Mouse (Mus musculus) forebrain, embryonic 11.5 days (tissue): ENCODE results near the gene App. TPM values are rescaled to one million over a fixed set of nuclear protein-coding genes. Genes with fewer than 3 reads are reported as not detected.

Experiments used
- ATAC-seq: fragments of 200-750 bp; cut with Nextera tagmentation; replicated peaks from 2 replicates; pipeline ENCODE4 v1.8.0; 2017; ENCODE audit warnings: moderate TSS enrichment; ENCODE audit not compliant: low FRiP score
- DNase-seq: peaks from one replicate; pipeline ENCODE4 v3.0.0-alpha.2; 2017; ENCODE audit warnings: low spot score
- H3K27ac ChIP-seq: fragments of 300-500 bp; sonication (generic); 2 replicates; pipeline ENCODE4 v1.5.1; 2014; ENCODE audit warnings: low read depth, low read length
- H3K27me3 ChIP-seq: fragments of 300-500 bp; sonication (generic); 2 replicates; pipeline ENCODE4 v1.6.1; 2014; ENCODE audit warnings: mild to moderate bottlenecking, low read length, mixed read lengths; ENCODE audit not compliant: control insufficient read depth, insufficient read depth
- H3K36me3 ChIP-seq: fragments of 300-500 bp; sonication (generic); 2 replicates; pipeline ENCODE4 v1.6.1; 2014; ENCODE audit warnings: mild to moderate bottlenecking, low read length, moderate library complexity, mixed read lengths; ENCODE audit not compliant: control insufficient read depth, insufficient read depth
- H3K4me1 ChIP-seq: fragments of 300-500 bp; sonication (generic); replicated peaks from 2 replicates; pipeline ENCODE4 v1.6.1; 2014; ENCODE audit warnings: low read length, mixed read lengths; ENCODE audit not compliant: control insufficient read depth, insufficient read depth
- H3K4me2 ChIP-seq: fragments of 300-500 bp; sonication (generic); 2 replicates; pipeline ENCODE4 v1.6.1; 2014; ENCODE audit warnings: low read depth, mild to moderate bottlenecking, low read length, moderate library complexity, mixed read lengths; ENCODE audit not compliant: severe bottlenecking
- H3K4me3 ChIP-seq: fragments of 300-500 bp; sonication (generic); 2 replicates; pipeline ENCODE4 v1.5.1; 2014; ENCODE audit warnings: low read depth, low read length
- H3K9ac ChIP-seq: fragments of 300-500 bp; sonication (generic); 2 replicates; pipeline ENCODE4 v1.6.1; 2014; ENCODE audit warnings: low read length
- H3K9me3 ChIP-seq: fragments of 300-500 bp; sonication (generic); 2 replicates; pipeline ENCODE4 v1.6.1; 2016; ENCODE audit warnings: low read length, mixed read lengths; ENCODE audit not compliant: control insufficient read depth
- WGBS: fragments of 180-500 bp; shearing (Covaris S2); extraction: QIAGEN DNeasy Blood & Tissue Kit; methylation state at CpG from one replicate; pipeline ENCODE4 v1.1.7; 2014; 5-methylcytosine and 5-hydroxymethylcytosine counted together
- polyA plus RNA-seq: library from polyadenylated mRNA; unstranded; fragments of >200 nt; fragmentation: Nextera tagmentation; extraction: Ambion mirVana; gene quantifications from 2 replicates; pipeline ENCODE4 v1.2.1, GENCODE M21; 2014

The App gene
- polyA plus RNA-seq, 1 experiment from 2014 or later: 134 TPM

DNA sequence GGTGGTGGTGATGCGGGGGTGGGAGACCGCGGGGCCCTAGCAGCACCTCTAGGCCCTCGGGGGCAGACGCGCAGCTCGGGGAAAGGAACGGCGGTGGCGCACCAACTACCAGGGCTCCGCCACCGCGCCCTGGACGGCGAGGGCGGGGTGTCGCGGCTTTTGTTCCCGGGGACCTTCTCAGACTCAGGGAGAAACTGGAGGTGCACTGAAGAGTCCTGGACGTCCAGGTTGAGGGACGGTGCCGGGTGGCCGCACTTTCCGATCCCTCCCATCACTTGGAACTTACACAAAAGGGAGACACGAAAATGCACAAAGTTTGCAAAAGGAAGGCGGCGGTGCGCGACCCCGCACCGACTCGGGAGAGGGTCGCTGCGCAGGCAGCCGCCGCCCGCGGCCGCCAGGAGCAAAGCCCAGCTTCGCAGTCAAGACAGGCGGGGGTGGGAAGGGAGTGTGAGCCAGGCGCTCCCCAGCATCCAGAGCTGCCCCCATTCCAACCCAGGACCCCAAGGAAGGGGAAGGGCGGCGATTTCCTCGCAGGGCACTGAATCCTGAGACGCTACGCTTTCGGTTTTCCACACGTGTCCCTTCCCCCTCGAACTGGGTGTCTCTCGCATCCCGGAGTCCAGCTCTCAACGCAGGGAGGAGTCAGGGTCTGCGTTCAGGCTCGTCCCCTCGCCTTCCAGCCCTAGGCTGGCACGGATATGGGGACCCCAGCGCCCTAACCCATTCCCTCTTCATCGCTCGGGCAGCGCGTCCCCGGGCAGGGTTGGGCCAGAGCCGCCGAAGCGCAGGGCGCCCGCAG is 794 bp downstream of the App start:
- no peaks in the 10 kb centered on the region for H3K9me3 ChIP-seq
- H3K4me3 ChIP-seq: peak overlapping the region; percentile 91
- ATAC-seq (peak; percentile 75), DNase-seq (peak; percentile 82)
- H3K9ac ChIP-seq: peak overlapping the region; percentile 94
- peaks cover 2% of the 10 kb centered on the region; the same call in 1 of the 2 replicates for H3K4me1 ChIP-seq
- WGBS: under 1% methylated on average over 61 of the region's 68 CpGs
- H3K36me3 ChIP-seq: no peaks in the 10 kb centered on the region
- peak overlapping the region; percentile 67 for H3K4me2 ChIP-seq
- peak overlapping the region; percentile 52 for H3K27ac ChIP-seq
- H3K27me3 ChIP-seq: no peaks in the 10 kb centered on the region

DNA sequence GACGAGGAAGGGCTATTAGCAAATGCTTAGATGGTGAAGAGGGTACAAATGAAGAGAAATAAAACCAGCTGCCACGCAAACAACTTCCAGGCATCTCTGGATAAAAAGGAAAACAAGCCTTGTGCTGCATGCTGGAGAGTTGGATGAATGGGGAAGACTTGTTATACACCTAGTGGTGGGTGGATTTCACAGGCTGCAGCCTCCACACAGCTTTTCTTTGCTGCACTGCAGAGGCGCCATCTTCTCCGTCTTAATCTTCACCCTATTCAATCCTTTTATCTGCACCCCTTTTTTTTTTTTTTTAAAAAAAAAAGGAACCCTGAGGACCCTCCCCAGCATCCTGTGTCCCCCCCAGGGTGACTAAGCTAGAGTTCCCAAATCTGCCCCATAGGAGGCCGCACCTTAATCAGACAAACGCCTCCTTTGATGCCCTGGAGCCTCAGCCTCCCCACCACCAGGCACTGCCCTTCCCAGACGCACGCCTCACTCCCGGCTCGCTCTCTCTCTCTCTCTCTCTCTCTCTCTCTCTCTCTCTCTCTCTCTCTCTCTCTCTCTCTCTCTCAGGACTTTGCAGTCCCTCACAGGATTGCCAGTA is 1.5 kb downstream of the App start:
- peak overlapping the region; percentile 94 for H3K9ac ChIP-seq
- H3K4me2 ChIP-seq: peak overlapping the region; percentile 67
- H3K36me3 ChIP-seq: no peaks in the 10 kb centered on the region
- peak overlapping the region; percentile 91 for H3K4me3 ChIP-seq
- ATAC-seq: peak; percentile 70
- no peaks in the 10 kb centered on the region for H3K9me3 ChIP-seq
- H3K4me1 ChIP-seq: peaks cover 2% of the 10 kb centered on the region; the same call in 1 of the 2 replicates
- 1% methylated on average over 10 of the region's 10 CpGs for WGBS
- no peaks in the 10 kb centered on the region for H3K27me3 ChIP-seq
- peak; percentile 73 for DNase-seq
- peak overlapping the region; percentile 52 for H3K27ac ChIP-seq

GRCm38 (mm10) chr16:85170826-85171510 is 2.6 kb downstream of the App start:
- 0 out of 2 replicates have a peak overlapping the region, but pooled peaks have one; percentile 8 for H3K4me3 ChIP-seq
- no peaks in the 10 kb centered on the region for H3K27me3 ChIP-seq
- peak overlapping the region; percentile 34; the same call in 1 of the 2 replicates for H3K4me2 ChIP-seq
- H3K9me3 ChIP-seq: no peaks in the 10 kb centered on the region
- no peak overlapping the region for H3K27ac ChIP-seq
- WGBS: 76% methylated on average over 19 of the region's 19 CpGs
- peak overlapping the region; percentile 1; the same call in 1 of the 2 replicates for H3K9ac ChIP-seq
- ATAC-seq (no peak), DNase-seq (no peak)
- H3K36me3 ChIP-seq: no peaks in the 10 kb centered on the region
- H3K4me1 ChIP-seq: peaks cover 2% of the 10 kb centered on the region; the same call in 1 of the 2 replicates

- H3K9me3 ChIP-seq: no peaks in the 10 kb centered on the region
- 64% methylated on average over 5 of the region's 5 CpGs for WGBS
Observed at GRCm38 (mm10) chr16:85168821-85169220, 4.7 kb downstream of the App start.

GRCm38 (mm10) chr16:85166205-85166604 is 7.4 kb downstream of the App start:
- no peak for DNase-seq

More at GRCm38 (mm10) chr16:85168821-85169220, 4.7 kb downstream of the App start:
- H3K27ac ChIP-seq: no peak overlapping the region
- DNase-seq (no peak), ATAC-seq (no peak)
- no peak overlapping the region for H3K9ac ChIP-seq
- no peaks in the 10 kb centered on the region for H3K36me3 ChIP-seq
- no peaks in the 10 kb centered on the region for H3K27me3 ChIP-seq
- no peak overlapping the region for H3K4me2 ChIP-seq
- H3K4me3 ChIP-seq: no peak overlapping the region
- H3K4me1 ChIP-seq: peaks cover 2% of the 10 kb centered on the region; the same call in 1 of the 2 replicates

DNA sequence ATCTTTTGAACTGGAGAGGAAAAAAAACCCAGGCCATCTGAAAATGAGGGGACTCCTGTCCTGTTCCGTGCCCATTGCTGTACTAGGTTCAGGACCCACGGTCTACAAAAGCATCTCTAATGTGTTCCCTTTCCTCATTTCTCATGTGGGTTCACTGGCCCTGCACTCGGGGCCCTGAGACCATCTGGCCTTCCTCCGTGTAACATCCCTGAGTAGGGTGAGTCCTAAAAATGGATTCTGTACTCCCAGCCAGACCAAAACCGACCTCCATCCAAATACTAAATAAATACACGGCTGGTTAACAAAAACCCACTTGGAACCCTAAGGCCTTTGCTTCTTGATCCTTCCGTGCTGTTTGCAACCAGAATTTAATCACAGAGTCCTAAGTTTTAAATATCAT is 7.9 kb downstream of the App start:
- Histone ChIP-seq H3K4me3 (no peak overlapping the region), H3K36me3 (no peaks in the 10 kb centered on the region), H3K27ac (no peak overlapping the region), H3K4me2 (no peak overlapping the region), H3K27me3 (no peaks in the 10 kb centered on the region), H3K9me3 (no peaks in the 10 kb centered on the region), H3K4me1 (peaks cover 2% of the 10 kb centered on the region; the same call in 1 of the 2 replicates), H3K9ac (no peak overlapping the region)
- WGBS: 82% methylated on average over 7 of the region's 7 CpGs
- ATAC-seq (no peak), DNase-seq (no peak)

More at GRCm38 (mm10) chr16:85166205-85166604, 7.4 kb downstream of the App start:
- Histone ChIP-seq H3K36me3 (no peaks in the 10 kb centered on the region), H3K4me1 (peaks cover 2% of the 10 kb centered on the region; the same call in 1 of the 2 replicates), H3K27ac (no peak overlapping the region), H3K4me3 (no peak overlapping the region), H3K27me3 (no peaks in the 10 kb centered on the region), H3K9me3 (no peaks in the 10 kb centered on the region), H3K4me2 (no peak overlapping the region), H3K9ac (no peak overlapping the region)
- no peak for ATAC-seq
- 87% methylated on average over 4 of the region's 4 CpGs for WGBS

DNA sequence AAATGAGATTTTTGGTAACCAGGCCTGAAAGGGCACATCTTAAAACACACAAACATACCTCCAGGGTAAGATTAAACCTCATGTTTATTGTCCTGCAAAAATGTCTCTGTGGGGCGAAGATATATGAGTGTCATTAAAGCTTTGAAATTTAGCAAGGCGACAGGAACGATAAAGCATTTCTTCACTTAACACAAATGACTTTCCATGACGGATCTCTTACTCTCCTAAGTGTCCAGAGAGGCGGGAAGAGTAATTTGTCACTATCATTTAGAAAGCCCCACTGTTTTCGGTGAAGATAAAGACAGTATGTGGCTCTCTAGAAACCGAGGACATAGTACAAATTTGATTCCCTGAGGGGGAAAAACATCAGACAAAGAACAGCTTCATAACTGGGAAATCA is 8.4 kb downstream of the App start:
- no peak overlapping the region for H3K9ac ChIP-seq
- no peak overlapping the region for H3K4me3 ChIP-seq
- no peaks in the 10 kb centered on the region for H3K36me3 ChIP-seq
- H3K9me3 ChIP-seq: no peaks in the 10 kb centered on the region
- H3K4me2 ChIP-seq: no peak overlapping the region
- no peaks in the 10 kb centered on the region for H3K27me3 ChIP-seq
- DNase-seq (no peak), ATAC-seq (no peak)
- H3K4me1 ChIP-seq: peaks cover 2% of the 10 kb centered on the region; the same call in 1 of the 2 replicates
- 82% methylated on average over 7 of the region's 7 CpGs for WGBS
- H3K27ac ChIP-seq: no peak overlapping the region

DNA sequence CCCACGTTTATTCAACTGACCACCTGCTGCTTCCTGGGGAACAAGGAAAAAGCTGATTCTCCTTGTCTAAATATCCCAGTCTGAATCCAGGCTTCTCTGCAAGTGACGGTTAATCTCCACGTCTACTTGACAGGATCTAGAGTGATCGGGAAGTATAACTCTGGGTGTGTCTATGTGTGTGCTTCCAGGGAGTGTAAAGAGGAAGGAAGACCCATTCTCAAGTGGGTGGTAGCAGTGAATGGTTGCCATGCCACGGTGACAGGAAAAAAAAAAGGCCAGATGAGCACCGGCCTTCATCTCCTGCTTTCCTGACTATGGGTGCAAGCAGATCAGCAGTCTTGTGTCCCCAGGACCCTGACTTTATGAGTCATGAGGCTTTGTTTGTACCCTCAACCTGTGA is 10.8 kb downstream of the App start:
- Histone ChIP-seq H3K4me3 (no peak overlapping the region), H3K4me2 (no peak overlapping the region), H3K36me3 (no peaks in the 10 kb centered on the region), H3K4me1 (no peaks in the 10 kb centered on the region), H3K9ac (no peak overlapping the region), H3K27me3 (no peaks in the 10 kb centered on the region), H3K9me3 (no peaks in the 10 kb centered on the region), H3K27ac (no peak overlapping the region)
- DNase-seq: no peak
- 88% methylated on average over 6 of the region's 6 CpGs for WGBS
- no peak for ATAC-seq
